Mouse (Mus musculus): ENCODE results near the gene Pex26. TPM values are rescaled to one million over a fixed set of nuclear protein-coding genes. Genes with fewer than 3 reads are reported as not detected.

The Pex26 gene
- 3.7 TPM for polyA plus RNA-seq (2017; shearing (Covaris generic))

GRCm38 (mm10) chr6:121183414-121184173 lies at the start of gene Pex26:
Pex26 (plus strand) TSS chr6:121183667.

GRCm38 (mm10) chr6:121210149-121210925 lies 26.9 kb downstream of the Pex26 start, which contains the start of gene Tuba8:
Tuba8 (plus strand) TSS chr6:121210696.

GRCm38 (mm10) chr6:121245127-121246036 lies 61.9 kb downstream of the Pex26 start, which contains the start of gene Usp18:
Usp18 (plus strand) TSS chr6:121245906.

Other genes starting within 250 kb of the Pex26 start
- gene Mical3, start 52.7 kb upstream of the Pex26 start, polyA plus RNA-seq (2017; shearing (Covaris generic)) = 3.3 TPM
- gene Tuba8, start 27.0 kb downstream of the Pex26 start, polyA plus RNA-seq (2017; shearing (Covaris generic)) = 0.33 TPM
- 63.2 TPM for gene Usp18, start 62.2 kb downstream of the Pex26 start, polyA plus RNA-seq (2017; shearing (Covaris generic))
- not detected for gene Slc6a13, start 116.6 kb downstream of the Pex26 start, polyA plus RNA-seq (2017; shearing (Covaris generic))
- gene Slc6a12, start 159.4 kb downstream of the Pex26 start, polyA plus RNA-seq (2017; shearing (Covaris generic)) = not detected